Mouse (Mus musculus) liver, adult 2 months (tissue): ENCODE measurements around the gene Bach2. TPM values are rescaled to one million over a fixed set of nuclear protein-coding genes. Genes with fewer than 3 reads are reported as not detected.

Experiments used
- DNase-seq: peaks from one replicate; pipeline ENCODE4 v3.0.0-alpha.2; 2011; ENCODE audit warnings: low read depth, low spot score; ENCODE audit errors: extremely low read depth
- H3K27ac ChIP-seq: fragments of 200-500 bp; replicated peaks from 2 replicates; pipeline ENCODE4 v1.5.1; 2012; ENCODE audit warnings: low read depth, mild to moderate bottlenecking, control low read depth, inconsistent platforms, low read length; ENCODE audit not compliant: insufficient read depth
- H3K27me3 ChIP-seq: fragments of 200-500 bp; 2 replicates; pipeline ENCODE4 v1.6.1; 2012; ENCODE audit warnings: mild to moderate bottlenecking, moderate library complexity, low read length, inconsistent platforms; ENCODE audit not compliant: control insufficient read depth, insufficient read depth
- H3K36me3 ChIP-seq: fragments of 200-500 bp; 2 replicates; pipeline ENCODE4 v1.6.1; 2012; ENCODE audit warnings: low read length, inconsistent platforms; ENCODE audit not compliant: control insufficient read depth, insufficient read depth
- H3K4me1 ChIP-seq: fragments of 200-500 bp; 2 replicates; pipeline ENCODE4 v1.6.1; 2011; ENCODE audit warnings: low read length; ENCODE audit not compliant: control insufficient read depth, insufficient read depth
- H3K4me3 ChIP-seq: fragments of 200-500 bp; 2 replicates; pipeline ENCODE4 v1.5.1; 2011; ENCODE audit warnings: low read depth, mild to moderate bottlenecking, control low read depth, low read length, moderate library complexity; ENCODE audit not compliant: insufficient read depth
- H3K79me2 ChIP-seq: fragments of 200-500 bp; 2 replicates; pipeline ENCODE4 v1.6.1; 2012; ENCODE audit warnings: inconsistent platforms, mild to moderate bottlenecking, low read length, moderate library complexity; ENCODE audit not compliant: control insufficient read depth, insufficient read depth
- H3K9ac ChIP-seq: fragments of 200-500 bp; 2 replicates; pipeline ENCODE4 v1.6.1; 2012; ENCODE audit warnings: low read depth, mild to moderate bottlenecking, control low read depth, inconsistent platforms, low read length
- CTCF ChIP-seq: fragments of 200-500 bp; IDR thresholded peaks from 2 replicates; pipeline ENCODE4 v1.5.1; 2011; ENCODE audit warnings: low read depth, low read length, control low read depth
- POLR2A ChIP-seq: fragments of 200-500 bp; IDR thresholded peaks from 2 replicates; pipeline ENCODE4 v1.6.1; 2011; ENCODE audit warnings: low read length, control low read depth; ENCODE audit not compliant: insufficient read depth; ENCODE audit errors: extremely low read depth
- WGBS: fragments of 180-500 bp; shearing (Covaris S2); methylation state at CpG from one replicate; pipeline ENCODE4 v1.1.7; 2018; 5-methylcytosine and 5-hydroxymethylcytosine counted together
- polyA plus RNA-seq: library from polyadenylated mRNA; depleted of rRNA; stranded (reverse); fragments of >200 nt; gene quantifications from 2 replicates; pipeline ENCODE4 v1.2.3, GENCODE M21; 2012
- total RNA-seq: library from RNA; depleted of rRNA; stranded (reverse); fragments of >200 nt; gene quantifications from 2 replicates; pipeline ENCODE4 v1.2.3, GENCODE M21; 2014

Bach2 gene
- total and polyA plus RNA-seq, 2 experiments, result 2.1 to 6.0 TPM

GRCm38 (mm10) chr4:32466031-32466430 lies 227.4 kb downstream of the Bach2 start:
- Histone ChIP-seq H3K36me3 (no peaks in the 10 kb centered on the region), H3K27me3 (no peaks in the 10 kb centered on the region), H3K4me1 (no peaks in the 10 kb centered on the region; the same call in 1 of the 2 replicates), H3K4me3 (no peak overlapping the region), H3K79me2 (no peaks in the 10 kb centered on the region), H3K27ac (no peak overlapping the region), H3K9ac (no peak overlapping the region)
- 90% methylated on average over 8 of the region's 8 CpGs for WGBS
- no peak for DNase-seq
- TF ChIP-seq POLR2A (no peak), CTCF (no peak)

- DNase-seq, result no peak
- H3K27me3 ChIP-seq, result no peaks in the 10 kb centered on the region
- 94% methylated on average over 6 of the region's 6 CpGs for WGBS
- no peaks in the 10 kb centered on the region; the same call in 1 of the 2 replicates for H3K79me2 ChIP-seq
- no peak overlapping the region for H3K9ac ChIP-seq
- no peak overlapping the region for H3K4me3 ChIP-seq
- H3K4me1 ChIP-seq, result no peaks in the 10 kb centered on the region
- no peak for TF ChIP-seq POLR2A
- TF ChIP-seq CTCF, result no peak
- no peak overlapping the region for H3K27ac ChIP-seq
- no peaks in the 10 kb centered on the region for H3K36me3 ChIP-seq
These were observed 239.5 kb downstream of the Bach2 start for GRCm38 (mm10) chr4:32477977-32478660.

- Histone ChIP-seq H3K79me2 (no peaks in the 10 kb centered on the region; the same call in 1 of the 2 replicates), H3K9ac (no peak overlapping the region), H3K27me3 (no peaks in the 10 kb centered on the region), H3K36me3 (no peaks in the 10 kb centered on the region), H3K4me1 (no peaks in the 10 kb centered on the region), H3K27ac (no peak overlapping the region), H3K4me3 (no peak overlapping the region)
- DNase-seq, result no peak
- TF ChIP-seq POLR2A (no peak), CTCF (no peak)
- WGBS, result 77% methylated on average over 3 of the region's 3 CpGs
These were observed 240.6 kb downstream of the Bach2 start for GRCm38 (mm10) chr4:32479231-32479630.

GRCm38 (mm10) chr4:32479801-32480700 lies 241.4 kb downstream of the Bach2 start:
- WGBS, result 93% methylated on average over 16 of the region's 16 CpGs
- Histone ChIP-seq H3K4me1 (no peaks in the 10 kb centered on the region), H3K27me3 (no peaks in the 10 kb centered on the region), H3K27ac (no peak overlapping the region), H3K9ac (no peak overlapping the region), H3K36me3 (no peaks in the 10 kb centered on the region), H3K79me2 (no peaks in the 10 kb centered on the region; the same call in 1 of the 2 replicates), H3K4me3 (no peak overlapping the region)
- no peak for DNase-seq
- TF ChIP-seq POLR2A, result no peak
- no peak for TF ChIP-seq CTCF

- DNase-seq, result no peak
- H3K36me3 ChIP-seq, result no peaks in the 10 kb centered on the region
- no peak overlapping the region for H3K9ac ChIP-seq
- no peak overlapping the region for H3K4me3 ChIP-seq
- no peaks in the 10 kb centered on the region for H3K27me3 ChIP-seq
- WGBS, result 42% methylated on average over 18 of the region's 18 CpGs
- H3K4me1 ChIP-seq, result no peaks in the 10 kb centered on the region
- no peak overlapping the region for H3K27ac ChIP-seq
- TF ChIP-seq POLR2A (no peak), CTCF (no peak)
- no peaks in the 10 kb centered on the region; the same call in 1 of the 2 replicates for H3K79me2 ChIP-seq
These were observed 242.9 kb downstream of the Bach2 start for GRCm38 (mm10) chr4:32481366-32482055.
